Mouse (Mus musculus): ENCODE data around the gene Sik3. TPM values are rescaled to one million over a fixed set of nuclear protein-coding genes. Genes with fewer than 3 reads are reported as not detected.

The Sik3 gene
- polyA plus RNA-seq, 1 experiment from 2014 or later, result 9.6 TPM

DNA sequence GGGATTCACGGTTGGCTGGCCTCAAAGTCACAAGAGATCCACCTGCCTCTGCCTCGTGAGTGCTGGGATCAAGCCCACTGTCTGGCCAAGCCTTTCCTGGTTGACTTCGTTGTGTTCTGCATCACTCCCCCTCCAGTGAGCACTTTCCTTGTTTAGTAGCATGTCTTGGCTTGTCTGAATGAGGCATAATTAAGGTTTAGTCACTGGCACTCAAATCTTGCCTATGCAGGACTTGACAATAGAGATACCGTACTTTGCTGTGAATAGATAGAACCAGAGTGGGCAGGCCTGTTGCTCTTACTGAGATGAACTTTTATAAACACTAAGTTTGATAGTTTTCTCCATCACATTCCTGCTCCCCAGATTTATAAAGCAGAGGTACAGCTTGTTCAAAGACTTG is 56.4 kb downstream of the Sik3 start:
- ATAC-seq (ENCODE audit: insufficient number of reproducible peaks, insufficient read depth, low FRiP score, low read depth), result no peak
- 78% methylated on average over 4 of the region's 4 CpGs for WGBS
- Histone ChIP-seq H3K4me2 (replicated peaks; ENCODE audit: low read depth, low read length) (no peak overlapping the region), H3K27ac (ENCODE audit: low read length) (no peak overlapping the region), H3K4me1 (ENCODE audit: control insufficient read depth, insufficient read depth, low read length) (peaks cover 11% of the 10 kb centered on the region), H3K36me3 (ENCODE audit: control insufficient read depth, insufficient read depth, low read length) (no peaks in the 10 kb centered on the region), H3K9ac (replicated peaks; ENCODE audit: low read depth, low read length) (no peak overlapping the region), H3K4me3 (ENCODE audit: low read depth, low read length) (no peak overlapping the region), H3K27me3 (ENCODE audit: control insufficient read depth, insufficient read depth, low read length) (no peaks in the 10 kb centered on the region), H3K9me3 (ENCODE audit: control insufficient read depth, low read depth, low read length) (no peaks in the 10 kb centered on the region)

DNA sequence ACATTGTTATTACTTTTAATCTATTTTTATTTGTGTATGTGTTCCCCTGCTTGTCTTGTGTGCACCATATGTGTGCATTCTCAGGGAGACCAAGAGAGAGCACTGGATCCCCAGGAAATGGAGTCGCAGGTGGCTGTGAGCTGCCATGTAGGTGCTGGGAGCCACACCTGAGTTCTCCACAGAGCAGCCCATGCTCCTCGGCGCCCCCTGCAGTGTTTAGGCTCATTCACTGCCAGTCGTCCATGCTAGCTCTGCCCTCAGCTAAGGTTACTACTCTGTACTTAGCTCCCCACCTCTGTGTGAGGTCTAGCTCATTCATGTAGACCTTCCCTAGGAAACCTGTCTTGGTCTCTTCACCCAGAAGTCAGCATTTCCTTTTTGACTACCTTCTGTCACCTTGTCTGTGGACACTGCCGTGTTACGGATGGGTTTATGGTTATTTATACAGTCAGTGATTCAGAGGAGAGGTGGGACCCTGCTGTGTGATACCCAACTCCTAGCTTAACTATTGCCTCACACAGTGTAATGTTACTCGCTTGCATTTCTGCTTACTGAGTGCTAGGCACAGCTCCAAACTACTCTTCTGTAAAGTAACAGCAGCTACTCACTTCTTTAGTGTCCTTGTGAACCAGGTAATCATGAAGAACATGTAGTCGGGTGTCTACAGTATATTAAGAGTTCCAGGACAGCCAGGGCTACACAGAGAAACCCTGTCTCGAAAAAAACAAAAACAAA is 59.6 kb downstream of the Sik3 start:
- Histone ChIP-seq H3K9ac (replicated peaks; ENCODE audit: low read depth, low read length) (no peak overlapping the region), H3K4me3 (ENCODE audit: low read depth, low read length) (no peak overlapping the region), H3K27me3 (ENCODE audit: control insufficient read depth, insufficient read depth, low read length) (no peaks in the 10 kb centered on the region), H3K4me1 (ENCODE audit: control insufficient read depth, insufficient read depth, low read length) (peaks cover 11% of the 10 kb centered on the region), H3K9me3 (ENCODE audit: control insufficient read depth, low read depth, low read length) (no peaks in the 10 kb centered on the region), H3K36me3 (ENCODE audit: control insufficient read depth, insufficient read depth, low read length) (no peaks in the 10 kb centered on the region), H3K27ac (ENCODE audit: low read length) (no peak overlapping the region), H3K4me2 (replicated peaks; ENCODE audit: low read depth, low read length) (no peak overlapping the region)
- no peak for ATAC-seq (ENCODE audit: insufficient number of reproducible peaks, insufficient read depth, low FRiP score, low read depth)
- 72% methylated on average over 9 of the region's 9 CpGs for WGBS

DNA sequence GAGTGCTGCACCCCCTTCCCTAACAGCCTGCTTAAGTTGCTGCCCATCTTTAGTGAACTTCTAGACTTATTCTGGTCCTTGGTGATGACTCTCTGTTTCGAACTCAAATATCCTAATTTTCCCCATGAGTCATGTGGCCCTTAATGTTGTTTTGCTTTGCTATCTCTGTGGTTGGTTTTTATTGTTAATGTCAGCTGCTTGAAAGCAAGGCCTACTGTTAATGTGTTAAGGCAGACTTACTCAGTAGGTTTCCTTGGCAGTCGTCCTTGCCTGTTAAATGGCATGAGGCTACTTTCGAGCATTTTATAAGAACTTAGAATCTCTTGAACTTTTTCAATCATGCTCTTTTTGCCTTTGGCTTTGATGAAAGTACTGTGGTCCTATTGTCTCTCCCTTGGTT is 60.8 kb downstream of the Sik3 start:
- H3K36me3 ChIP-seq (ENCODE audit: control insufficient read depth, insufficient read depth, low read length), result no peaks in the 10 kb centered on the region
- no peak overlapping the region for H3K4me3 ChIP-seq (ENCODE audit: low read depth, low read length)
- H3K9me3 ChIP-seq (ENCODE audit: control insufficient read depth, low read depth, low read length), result no peaks in the 10 kb centered on the region
- WGBS, result 85% methylated on average over 3 of the region's 3 CpGs
- ATAC-seq (ENCODE audit: insufficient number of reproducible peaks, insufficient read depth, low FRiP score, low read depth), result no peak
- H3K4me1 ChIP-seq (ENCODE audit: control insufficient read depth, insufficient read depth, low read length), result 0 out of 2 replicates have a peak, but pooled peaks cover 5% of the 10 kb centered on the region
- H3K27ac ChIP-seq (ENCODE audit: low read length), result no peak overlapping the region
- H3K27me3 ChIP-seq (ENCODE audit: control insufficient read depth, insufficient read depth, low read length), result no peaks in the 10 kb centered on the region
- H3K9ac ChIP-seq (replicated peaks; ENCODE audit: low read depth, low read length), result no peak overlapping the region
- H3K4me2 ChIP-seq (replicated peaks; ENCODE audit: low read depth, low read length), result no peak overlapping the region

DNA sequence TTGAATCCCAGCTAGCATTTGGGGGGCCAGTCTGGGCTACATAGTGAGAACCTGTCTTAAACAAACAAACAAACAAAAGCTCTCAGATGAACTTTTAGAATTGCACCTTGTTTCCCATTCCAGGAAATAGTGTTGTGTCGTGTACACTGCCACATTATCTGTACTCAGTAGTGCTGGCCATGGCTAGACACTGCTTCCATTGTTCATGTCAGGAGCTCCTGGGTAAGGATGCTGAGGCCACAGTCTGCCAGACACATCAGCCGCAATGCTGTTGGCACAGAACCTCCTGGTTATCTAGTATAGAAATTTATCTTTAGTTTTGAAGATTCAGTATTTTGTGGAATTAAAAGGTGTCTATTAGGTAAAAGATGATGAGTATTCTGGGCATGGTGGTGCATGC is 63.0 kb downstream of the Sik3 start:
- WGBS, result 78% methylated on average over 2 of the region's 2 CpGs
- ATAC-seq (ENCODE audit: insufficient number of reproducible peaks, insufficient read depth, low FRiP score, low read depth), result no peak
- H3K4me1 ChIP-seq (ENCODE audit: control insufficient read depth, insufficient read depth, low read length), result 0 out of 2 replicates have a peak, but pooled peaks cover 4% of the 10 kb centered on the region
- no peak overlapping the region for H3K27ac ChIP-seq (ENCODE audit: low read length)
- H3K9me3 ChIP-seq (ENCODE audit: control insufficient read depth, low read depth, low read length), result no peaks in the 10 kb centered on the region
- H3K4me2 ChIP-seq (replicated peaks; ENCODE audit: low read depth, low read length), result no peak overlapping the region
- H3K36me3 ChIP-seq (ENCODE audit: control insufficient read depth, insufficient read depth, low read length), result no peaks in the 10 kb centered on the region
- H3K9ac ChIP-seq (replicated peaks; ENCODE audit: low read depth, low read length), result no peak overlapping the region
- no peak overlapping the region for H3K4me3 ChIP-seq (ENCODE audit: low read depth, low read length)
- no peaks in the 10 kb centered on the region for H3K27me3 ChIP-seq (ENCODE audit: control insufficient read depth, insufficient read depth, low read length)

DNA sequence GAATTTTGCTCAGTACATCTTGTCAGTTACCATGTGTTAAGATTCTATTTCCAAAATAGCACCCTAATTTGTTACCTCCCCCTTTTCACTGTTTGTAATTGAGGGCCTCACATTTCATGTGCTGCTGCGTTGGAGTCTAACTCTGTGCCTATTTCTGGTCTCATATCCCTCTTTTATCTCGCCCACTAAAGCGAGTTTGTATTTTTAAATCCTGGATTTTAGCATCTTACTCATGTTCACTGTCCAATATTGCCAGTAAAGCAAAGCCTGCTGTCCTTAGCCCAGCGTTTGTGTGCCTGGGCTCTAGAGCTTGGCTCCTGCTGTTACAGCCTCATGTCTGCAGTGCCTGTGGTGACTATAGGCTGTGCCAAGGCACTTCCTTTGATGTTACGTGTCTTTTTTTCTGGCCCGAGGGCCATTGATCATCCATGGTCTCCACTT is 69.8 kb downstream of the Sik3 start:
- Histone ChIP-seq H3K9me3 (ENCODE audit: control insufficient read depth, low read depth, low read length) (no peaks in the 10 kb centered on the region), H3K27ac (ENCODE audit: low read length) (no peak overlapping the region), H3K9ac (replicated peaks; ENCODE audit: low read depth, low read length) (no peak overlapping the region), H3K4me2 (replicated peaks; ENCODE audit: low read depth, low read length) (no peak overlapping the region), H3K4me3 (ENCODE audit: low read depth, low read length) (no peak overlapping the region), H3K27me3 (ENCODE audit: control insufficient read depth, insufficient read depth, low read length) (no peaks in the 10 kb centered on the region), H3K36me3 (ENCODE audit: control insufficient read depth, insufficient read depth, low read length) (no peaks in the 10 kb centered on the region), H3K4me1 (ENCODE audit: control insufficient read depth, insufficient read depth, low read length) (peaks cover 14% of the 10 kb centered on the region; the same call in 1 of the 2 replicates)
- ATAC-seq (ENCODE audit: insufficient number of reproducible peaks, insufficient read depth, low FRiP score, low read depth), result no peak
- 50% methylated on average over 6 of the region's 6 CpGs for WGBS

DNA sequence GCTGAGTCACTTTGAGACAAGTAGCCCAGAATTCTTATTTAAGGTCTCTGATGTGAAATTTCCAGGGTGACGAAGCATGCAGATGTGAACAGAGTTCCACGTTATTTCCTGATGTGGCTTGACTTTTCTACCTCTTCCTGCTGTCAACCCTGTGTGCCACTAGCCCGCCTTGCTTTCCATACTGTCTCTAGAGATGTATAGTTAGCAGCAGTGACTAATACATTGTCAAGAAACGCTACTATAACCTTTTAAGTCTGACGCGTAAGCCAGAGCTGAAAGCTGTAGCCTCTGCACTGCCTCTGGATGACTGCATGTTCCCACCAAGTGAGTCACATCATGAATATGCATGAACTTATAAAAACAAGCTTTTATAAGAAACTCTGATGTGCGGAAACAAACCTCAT is 70.9 kb downstream of the Sik3 start:
- Histone ChIP-seq H3K4me2 (replicated peaks; ENCODE audit: low read depth, low read length) (no peak overlapping the region), H3K27me3 (ENCODE audit: control insufficient read depth, insufficient read depth, low read length) (no peaks in the 10 kb centered on the region), H3K4me3 (ENCODE audit: low read depth, low read length) (no peak overlapping the region), H3K4me1 (ENCODE audit: control insufficient read depth, insufficient read depth, low read length) (peaks cover 14% of the 10 kb centered on the region; the same call in 1 of the 2 replicates), H3K9me3 (ENCODE audit: control insufficient read depth, low read depth, low read length) (no peaks in the 10 kb centered on the region), H3K9ac (replicated peaks; ENCODE audit: low read depth, low read length) (no peak overlapping the region), H3K36me3 (ENCODE audit: control insufficient read depth, insufficient read depth, low read length) (no peaks in the 10 kb centered on the region), H3K27ac (ENCODE audit: low read length) (no peak overlapping the region)
- no peak for ATAC-seq (ENCODE audit: insufficient number of reproducible peaks, insufficient read depth, low FRiP score, low read depth)
- WGBS, result 91% methylated on average over 7 of the region's 7 CpGs

DNA sequence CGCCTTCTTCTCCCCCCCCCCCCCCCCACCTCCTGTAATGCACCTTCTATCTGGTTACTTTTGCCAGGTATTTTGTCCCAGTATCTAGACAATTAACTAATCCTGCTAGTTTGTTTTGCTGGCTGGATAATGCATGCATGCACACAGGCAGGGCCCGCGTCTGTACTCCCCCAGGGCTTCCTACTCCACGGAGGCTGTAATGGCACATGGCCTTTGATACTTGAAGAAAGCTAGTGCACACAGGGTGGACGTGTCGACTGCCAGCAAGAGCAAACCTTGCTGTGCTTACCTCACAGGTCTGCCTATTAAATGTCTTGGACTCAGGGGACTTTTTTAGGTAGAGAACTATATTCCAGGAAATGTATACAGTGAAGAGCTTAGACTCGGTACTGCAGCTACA is 73.3 kb downstream of the Sik3 start:
- no peak overlapping the region for H3K27ac ChIP-seq (ENCODE audit: low read length)
- H3K4me2 ChIP-seq (replicated peaks; ENCODE audit: low read depth, low read length), result no peak overlapping the region
- WGBS, result 67% methylated on average over 6 of the region's 7 CpGs
- peaks cover 24% of the 10 kb centered on the region; the same call in 1 of the 2 replicates for H3K4me1 ChIP-seq (ENCODE audit: control insufficient read depth, insufficient read depth, low read length)
- no peak overlapping the region for H3K4me3 ChIP-seq (ENCODE audit: low read depth, low read length)
- H3K27me3 ChIP-seq (ENCODE audit: control insufficient read depth, insufficient read depth, low read length), result no peaks in the 10 kb centered on the region
- H3K9me3 ChIP-seq (ENCODE audit: control insufficient read depth, low read depth, low read length), result no peaks in the 10 kb centered on the region
- H3K9ac ChIP-seq (replicated peaks; ENCODE audit: low read depth, low read length), result no peak overlapping the region
- no peak for ATAC-seq (ENCODE audit: insufficient number of reproducible peaks, insufficient read depth, low FRiP score, low read depth)
- no peaks in the 10 kb centered on the region for H3K36me3 ChIP-seq (ENCODE audit: control insufficient read depth, insufficient read depth, low read length)

DNA sequence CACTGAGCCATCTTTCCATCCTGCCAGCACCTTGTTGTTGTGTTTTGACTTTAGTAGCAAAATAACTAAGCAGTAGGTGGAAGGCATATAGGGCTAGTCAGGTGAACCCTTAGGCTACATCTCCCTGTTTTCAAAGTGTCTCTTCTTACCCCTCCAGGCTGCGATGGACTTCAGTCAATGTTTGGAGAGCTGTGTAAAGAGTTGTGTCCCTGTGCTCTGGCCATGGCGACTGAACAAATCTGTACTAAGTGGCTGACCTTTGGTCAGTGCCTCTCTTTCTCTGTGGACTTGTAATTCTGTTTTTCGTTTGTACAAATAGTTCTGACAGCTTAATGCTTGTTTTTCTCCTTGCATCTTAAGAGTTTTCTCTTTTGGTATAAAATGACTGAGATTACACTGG is 74.2 kb downstream of the Sik3 start:
- ATAC-seq (ENCODE audit: insufficient number of reproducible peaks, insufficient read depth, low FRiP score, low read depth), result no peak

DNA sequence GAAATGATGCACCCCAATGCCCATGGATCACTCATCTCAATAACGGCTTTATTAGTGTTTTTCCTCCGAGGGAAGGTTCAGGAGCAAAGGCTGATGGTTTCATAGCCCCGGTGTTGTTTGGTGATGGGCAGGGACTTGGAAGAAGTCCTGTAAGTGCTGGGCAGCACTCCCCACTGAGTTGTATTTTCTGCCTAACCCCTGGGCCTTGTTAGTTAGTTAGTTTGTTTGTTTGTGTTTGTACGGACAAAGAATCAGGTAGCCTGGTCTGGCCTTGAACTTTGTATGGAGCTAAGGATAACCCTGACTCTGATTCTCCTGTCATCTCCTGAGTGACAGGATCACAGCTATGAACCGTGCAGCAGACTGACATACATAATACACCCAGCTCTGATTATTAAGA is 74.8 kb downstream of the Sik3 start:
- H3K4me2 ChIP-seq (replicated peaks; ENCODE audit: low read depth, low read length), result no peak overlapping the region
- no peak for ATAC-seq (ENCODE audit: insufficient number of reproducible peaks, insufficient read depth, low FRiP score, low read depth)
- no peaks in the 10 kb centered on the region for H3K27me3 ChIP-seq (ENCODE audit: control insufficient read depth, insufficient read depth, low read length)
- H3K36me3 ChIP-seq (ENCODE audit: control insufficient read depth, insufficient read depth, low read length), result no peaks in the 10 kb centered on the region
- 69% methylated on average over 5 of the region's 5 CpGs for WGBS
- peaks cover 16% of the 10 kb centered on the region; the same call in 1 of the 2 replicates for H3K4me1 ChIP-seq (ENCODE audit: control insufficient read depth, insufficient read depth, low read length)
- no peak overlapping the region for H3K4me3 ChIP-seq (ENCODE audit: low read depth, low read length)
- no peak overlapping the region for H3K9ac ChIP-seq (replicated peaks; ENCODE audit: low read depth, low read length)
- H3K27ac ChIP-seq (ENCODE audit: low read length), result no peak overlapping the region
- H3K9me3 ChIP-seq (ENCODE audit: control insufficient read depth, low read depth, low read length), result no peaks in the 10 kb centered on the region

More for the DNA sequence above, 74.2 kb downstream of the Sik3 start:
- H3K4me1 ChIP-seq (ENCODE audit: control insufficient read depth, insufficient read depth, low read length), result peaks cover 22% of the 10 kb centered on the region; the same call in 1 of the 2 replicates
- H3K4me2 ChIP-seq (replicated peaks; ENCODE audit: low read depth, low read length), result no peak overlapping the region
- 44% methylated on average over 3 of the region's 3 CpGs for WGBS
- H3K27me3 ChIP-seq (ENCODE audit: control insufficient read depth, insufficient read depth, low read length), result no peaks in the 10 kb centered on the region
- no peak overlapping the region for H3K4me3 ChIP-seq (ENCODE audit: low read depth, low read length)
- H3K36me3 ChIP-seq (ENCODE audit: control insufficient read depth, insufficient read depth, low read length), result no peaks in the 10 kb centered on the region
- no peak overlapping the region for H3K9ac ChIP-seq (replicated peaks; ENCODE audit: low read depth, low read length)
- H3K9me3 ChIP-seq (ENCODE audit: control insufficient read depth, low read depth, low read length), result no peaks in the 10 kb centered on the region
- H3K27ac ChIP-seq (ENCODE audit: low read length), result no peak overlapping the region

All from stomach, embryonic 14.5 days (tissue).